Mouse (Mus musculus) embryonic facial prominence, embryonic 12.5 days (tissue): ENCODE data around the gene Csmd2. TPM values are rescaled to one million over a fixed set of nuclear protein-coding genes. Genes with fewer than 3 reads are reported as not detected.
A peak's percentile ranks its signal among the peaks of the same experiment; 100 is the strongest.

Experiments used
- ATAC-seq: fragments of 200-750 bp; cut with Nextera tagmentation; 2 replicates; pipeline ENCODE4 v1.8.0; 2017; ENCODE audit not compliant: insufficient number of reproducible peaks, insufficient read depth, low FRiP score, low TSS enrichment
- H3K27ac ChIP-seq: fragments of 300-500 bp; sonication (generic); 2 replicates; pipeline ENCODE4 v1.5.1; 2016; ENCODE audit warnings: mild to moderate bottlenecking
- H3K27me3 ChIP-seq: fragments of 300-500 bp; sonication (generic); 2 replicates; pipeline ENCODE4 v1.6.1; 2016; ENCODE audit warnings: mild to moderate bottlenecking, moderate library complexity
- H3K36me3 ChIP-seq: fragments of 300-500 bp; sonication (generic); 2 replicates; pipeline ENCODE4 v1.6.1; 2016; ENCODE audit warnings: mild to moderate bottlenecking
- H3K4me1 ChIP-seq: fragments of 300-500 bp; sonication (generic); 2 replicates; pipeline ENCODE4 v1.6.1; 2016
- H3K4me2 ChIP-seq: fragments of 300-500 bp; sonication (generic); replicated peaks from 2 replicates; pipeline ENCODE4 v1.6.1; 2016; ENCODE audit warnings: mild to moderate bottlenecking, moderate library complexity
- H3K4me3 ChIP-seq: fragments of 300-500 bp; sonication (generic); 2 replicates; pipeline ENCODE4 v1.5.1; 2016; ENCODE audit warnings: mild to moderate bottlenecking
- H3K9ac ChIP-seq: fragments of 300-500 bp; sonication (generic); 2 replicates; pipeline ENCODE4 v1.6.1; 2016; ENCODE audit warnings: mild to moderate bottlenecking, moderate library complexity
- H3K9me3 ChIP-seq: fragments of 300-500 bp; sonication (generic); 2 replicates; pipeline ENCODE4 v1.6.1; 2016; ENCODE audit warnings: mild to moderate bottlenecking, moderate library complexity
- WGBS: fragments of 180-500 bp; shearing (Covaris S2); methylation state at CpG from one replicate; pipeline ENCODE4 v1.1.7; 2016; 5-methylcytosine and 5-hydroxymethylcytosine counted together
- polyA plus RNA-seq: library from polyadenylated mRNA; unstranded; fragments of >200 nt; fragmentation: Nextera tagmentation; extraction: Ambion mirVana; gene quantifications from 2 replicates; pipeline ENCODE4 v1.2.1, GENCODE M21; 2016

The Csmd2 gene
- polyA plus RNA-seq, 1 experiment from 2014 or later, result 0.54 TPM

DNA sequence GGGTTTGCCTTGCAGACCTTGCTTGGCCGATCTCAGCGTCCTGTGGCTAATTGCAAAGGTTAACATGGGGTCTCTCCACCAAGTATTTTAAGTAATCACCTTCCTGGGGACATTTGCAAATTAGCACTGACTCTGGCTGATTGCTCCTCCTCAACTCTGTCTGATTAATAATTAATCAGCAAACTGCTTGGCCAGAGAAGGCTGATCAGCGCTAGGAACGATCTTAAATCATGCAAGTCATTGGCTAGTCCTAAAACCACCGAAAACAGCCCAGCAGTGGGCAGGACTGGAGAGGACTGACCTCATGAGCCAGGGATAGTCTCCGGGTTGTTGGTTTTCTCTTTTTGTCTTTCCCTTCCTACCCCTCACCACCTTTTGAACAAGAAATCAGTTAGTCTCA, 236.8 kb downstream of the Csmd2 start:
- H3K4me1 ChIP-seq, result peaks cover 13% of the 10 kb centered on the region
- H3K4me2 ChIP-seq, result no peak overlapping the region
- WGBS, result 41% methylated on average over 6 of the region's 6 CpGs
- no peak overlapping the region for H3K4me3 ChIP-seq
- H3K27me3 ChIP-seq, result no peaks in the 10 kb centered on the region; the same call in 1 of the 2 replicates
- no peak for ATAC-seq
- H3K36me3 ChIP-seq, result no peaks in the 10 kb centered on the region
- no peak overlapping the region for H3K9ac ChIP-seq
- no peak overlapping the region for H3K27ac ChIP-seq
- H3K9me3 ChIP-seq, result no peaks in the 10 kb centered on the region

DNA sequence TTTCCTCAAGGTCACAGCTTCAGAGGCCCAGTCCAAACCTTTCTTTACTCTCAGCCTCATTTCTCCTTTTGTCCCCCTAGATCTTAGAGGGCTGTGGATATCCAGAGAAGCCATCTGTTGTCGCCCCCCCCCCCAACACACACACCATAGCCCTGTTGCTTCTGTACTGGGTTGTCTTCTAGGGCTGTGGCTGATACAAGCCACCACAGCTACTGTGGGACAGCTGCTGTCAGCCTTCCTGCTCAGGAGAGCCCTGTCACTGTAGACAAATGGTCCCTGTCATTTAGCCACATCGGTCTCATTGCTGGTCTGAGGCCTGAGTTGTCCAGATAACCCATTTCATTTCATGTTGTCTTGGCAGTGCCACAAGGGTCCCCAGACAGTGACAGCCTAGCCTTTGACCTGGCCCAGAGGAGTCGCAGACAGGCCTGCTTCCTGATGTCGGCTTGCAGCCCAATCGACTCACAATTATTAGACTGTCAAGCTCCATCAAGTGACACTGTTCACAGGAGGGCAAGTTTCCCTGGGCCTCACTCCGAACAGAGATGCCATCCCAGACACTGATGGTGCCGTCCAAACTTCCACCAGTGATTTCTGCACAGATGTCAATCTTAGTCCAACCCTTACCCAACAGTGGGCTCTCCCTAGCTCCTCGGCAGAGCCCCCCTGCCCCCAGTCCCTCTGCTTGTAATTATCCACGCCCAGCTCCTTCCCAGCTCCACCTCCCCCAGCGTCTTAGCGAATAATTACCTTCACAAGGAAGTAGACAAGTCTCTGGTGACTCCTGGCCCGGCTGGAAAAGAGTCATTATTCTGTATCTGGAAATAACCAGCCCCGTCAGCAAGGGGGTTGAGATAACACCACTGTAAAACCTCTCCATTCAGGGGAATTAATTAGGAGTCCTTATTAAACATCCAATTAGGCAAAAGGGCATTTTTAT, 240.0 kb downstream of the Csmd2 start:
- Histone ChIP-seq H3K4me1 (peaks cover 13% of the 10 kb centered on the region), H3K4me2 (no peak overlapping the region), H3K36me3 (no peaks in the 10 kb centered on the region), H3K27ac (no peak overlapping the region), H3K4me3 (no peak overlapping the region), H3K27me3 (no peaks in the 10 kb centered on the region), H3K9ac (no peak overlapping the region), H3K9me3 (no peaks in the 10 kb centered on the region)
- peak; percentile 48; the same call in 1 of the 2 replicates for ATAC-seq
- WGBS, result 23% methylated on average over 13 of the region's 13 CpGs

DNA sequence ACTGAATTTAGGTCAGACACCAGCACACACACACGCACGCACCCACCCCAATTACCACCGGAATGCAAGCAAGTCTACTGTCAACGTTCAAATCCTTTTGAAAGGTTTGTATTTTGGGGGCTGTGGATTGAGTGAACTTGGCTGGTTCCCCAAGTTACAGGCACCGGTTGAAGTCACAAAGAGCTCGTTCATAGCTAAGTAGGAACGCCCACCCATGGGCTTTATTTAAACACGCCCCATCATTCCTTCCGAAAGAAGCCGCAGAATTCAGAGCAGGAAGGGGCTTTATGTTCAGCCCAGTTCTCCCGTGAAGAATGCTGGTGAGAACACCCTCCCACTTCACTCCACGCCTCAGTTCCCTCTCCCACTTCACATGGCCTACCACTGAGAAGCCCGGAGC, 245.8 kb downstream of the Csmd2 start:
- Histone ChIP-seq H3K4me1 (0 out of 2 replicates have a peak, but pooled peaks cover 2% of the 10 kb centered on the region), H3K27ac (no peak overlapping the region), H3K36me3 (no peaks in the 10 kb centered on the region), H3K4me2 (no peak overlapping the region), H3K9ac (no peak overlapping the region), H3K27me3 (no peaks in the 10 kb centered on the region), H3K4me3 (no peak overlapping the region), H3K9me3 (no peaks in the 10 kb centered on the region)
- 74% methylated on average over 13 of the region's 13 CpGs for WGBS
- ATAC-seq, result no peak

GRCm38 (mm10) chr4:128239113-128239512, 251.5 kb downstream of the Csmd2 start:
- Histone ChIP-seq H3K9ac (no peak overlapping the region), H3K27me3 (no peaks in the 10 kb centered on the region), H3K36me3 (no peaks in the 10 kb centered on the region), H3K9me3 (no peaks in the 10 kb centered on the region), H3K4me1 (peaks cover 12% of the 10 kb centered on the region), H3K27ac (no peak overlapping the region), H3K4me2 (no peak overlapping the region), H3K4me3 (no peak overlapping the region)
- no peak for ATAC-seq
- WGBS, result 47% methylated on average over 1 of the region's 1 CpGs

DNA sequence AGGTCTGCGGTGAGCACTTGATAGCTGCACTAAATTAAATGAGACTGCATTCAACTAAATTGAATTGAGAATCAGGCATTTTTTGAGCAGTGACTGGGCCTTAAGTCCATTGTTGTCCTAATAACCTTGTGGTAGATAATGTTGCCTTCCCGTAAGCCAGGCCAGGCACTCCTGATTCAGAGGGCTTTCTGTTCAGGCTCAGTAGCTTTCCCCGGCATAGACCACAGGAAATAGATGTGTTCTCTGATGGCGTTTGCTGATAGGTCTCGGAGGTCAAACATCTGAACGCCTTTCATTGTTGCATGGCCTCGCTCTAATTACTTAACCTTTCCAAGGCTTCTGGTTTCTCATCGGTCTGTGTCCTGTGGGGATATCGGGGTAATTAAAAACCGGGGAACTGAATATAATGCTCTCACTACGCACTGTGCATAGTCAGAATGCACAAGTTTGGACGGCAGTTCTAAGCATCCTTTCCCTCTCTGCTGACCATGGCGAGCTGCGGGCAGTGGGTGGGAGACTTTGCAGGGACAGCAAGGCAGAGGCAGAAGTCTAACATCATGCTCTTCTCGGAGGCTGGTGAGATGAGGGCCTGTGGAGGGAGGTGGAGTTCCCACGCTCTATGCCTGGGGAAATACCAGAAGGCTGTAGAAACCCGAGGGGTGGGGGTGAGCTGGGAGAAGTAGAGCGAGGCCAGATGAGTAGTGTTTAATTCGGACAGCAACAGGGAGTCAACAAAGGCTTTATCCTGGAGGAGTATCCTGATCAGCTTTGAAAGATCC, 253.6 kb downstream of the Csmd2 start:
- no peak overlapping the region for H3K4me2 ChIP-seq
- H3K9me3 ChIP-seq, result no peaks in the 10 kb centered on the region
- ATAC-seq, result no peak
- H3K4me1 ChIP-seq, result peaks cover 12% of the 10 kb centered on the region
- no peaks in the 10 kb centered on the region for H3K27me3 ChIP-seq
- H3K27ac ChIP-seq, result no peak overlapping the region
- WGBS, result 12% methylated on average over 19 of the region's 19 CpGs
- H3K9ac ChIP-seq, result no peak overlapping the region
- no peaks in the 10 kb centered on the region for H3K36me3 ChIP-seq
- H3K4me3 ChIP-seq, result no peak overlapping the region

- no peaks in the 10 kb centered on the region for H3K9me3 ChIP-seq
Measured at GRCm38 (mm10) chr4:128241854-128242356, 254.2 kb downstream of the Csmd2 start.

DNA sequence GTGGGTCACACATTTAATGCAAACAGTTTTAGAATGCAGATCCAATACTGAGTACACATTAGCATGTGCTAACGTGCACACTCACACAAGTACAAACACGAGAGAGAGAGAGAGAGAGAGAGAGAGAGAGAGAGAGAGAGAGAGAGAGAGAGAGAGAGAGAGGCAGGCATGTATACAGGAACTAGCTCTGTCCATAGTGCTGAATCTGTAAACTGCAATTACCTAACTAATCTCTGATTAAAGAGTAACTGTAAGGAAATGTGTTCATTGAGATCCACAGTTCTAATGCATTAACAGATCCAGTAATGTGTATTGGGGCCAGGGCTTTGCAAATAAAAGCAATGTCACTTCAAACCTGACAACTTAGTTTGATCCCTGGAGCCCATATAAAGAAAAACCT, 257.5 kb downstream of the Csmd2 start:
- ATAC-seq, result no peak
- WGBS, result 37% methylated on average over 2 of the region's 2 CpGs
- H3K27me3 ChIP-seq, result no peaks in the 10 kb centered on the region
- no peak overlapping the region for H3K4me2 ChIP-seq
- H3K9me3 ChIP-seq, result no peaks in the 10 kb centered on the region
- H3K27ac ChIP-seq, result no peak overlapping the region
- peaks cover 12% of the 10 kb centered on the region for H3K4me1 ChIP-seq
- no peak overlapping the region for H3K9ac ChIP-seq
- H3K36me3 ChIP-seq, result no peaks in the 10 kb centered on the region
- no peak overlapping the region for H3K4me3 ChIP-seq

More at GRCm38 (mm10) chr4:128241854-128242356, 254.2 kb downstream of the Csmd2 start:
- H3K4me1 ChIP-seq, result peaks cover 12% of the 10 kb centered on the region
- no peak for ATAC-seq
- H3K4me2 ChIP-seq, result no peak overlapping the region
- WGBS, result 60% methylated on average over 2 of the region's 2 CpGs
- no peaks in the 10 kb centered on the region for H3K27me3 ChIP-seq
- H3K36me3 ChIP-seq, result no peaks in the 10 kb centered on the region
- no peak overlapping the region for H3K9ac ChIP-seq
- no peak overlapping the region for H3K27ac ChIP-seq
- no peak overlapping the region for H3K4me3 ChIP-seq

- H3K4me2 ChIP-seq, result no peak overlapping the region
- no peaks in the 10 kb centered on the region for H3K9me3 ChIP-seq
- H3K4me1 ChIP-seq, result no peaks in the 10 kb centered on the region
- no peak overlapping the region for H3K9ac ChIP-seq
- no peak overlapping the region for H3K4me3 ChIP-seq
- no peaks in the 10 kb centered on the region for H3K36me3 ChIP-seq
- H3K27me3 ChIP-seq, result no peaks in the 10 kb centered on the region
- no peak overlapping the region for H3K27ac ChIP-seq
- 6% methylated on average over 5 of the region's 5 CpGs for WGBS
- ATAC-seq, result no peak
Measured at GRCm38 (mm10) chr4:128248676-128249075, 261.0 kb downstream of the Csmd2 start.

GRCm38 (mm10) chr4:128259211-128259610, 271.6 kb downstream of the Csmd2 start:
- H3K9me3 ChIP-seq, result no peaks in the 10 kb centered on the region
- H3K9ac ChIP-seq, result no peak overlapping the region
- no peak for ATAC-seq
- H3K27me3 ChIP-seq, result no peaks in the 10 kb centered on the region
- H3K4me2 ChIP-seq, result no peak overlapping the region
- WGBS, result 75% methylated on average over 5 of the region's 5 CpGs
- H3K4me1 ChIP-seq, result no peaks in the 10 kb centered on the region
- no peaks in the 10 kb centered on the region for H3K36me3 ChIP-seq
- H3K4me3 ChIP-seq, result no peak overlapping the region
- H3K27ac ChIP-seq, result no peak overlapping the region

DNA sequence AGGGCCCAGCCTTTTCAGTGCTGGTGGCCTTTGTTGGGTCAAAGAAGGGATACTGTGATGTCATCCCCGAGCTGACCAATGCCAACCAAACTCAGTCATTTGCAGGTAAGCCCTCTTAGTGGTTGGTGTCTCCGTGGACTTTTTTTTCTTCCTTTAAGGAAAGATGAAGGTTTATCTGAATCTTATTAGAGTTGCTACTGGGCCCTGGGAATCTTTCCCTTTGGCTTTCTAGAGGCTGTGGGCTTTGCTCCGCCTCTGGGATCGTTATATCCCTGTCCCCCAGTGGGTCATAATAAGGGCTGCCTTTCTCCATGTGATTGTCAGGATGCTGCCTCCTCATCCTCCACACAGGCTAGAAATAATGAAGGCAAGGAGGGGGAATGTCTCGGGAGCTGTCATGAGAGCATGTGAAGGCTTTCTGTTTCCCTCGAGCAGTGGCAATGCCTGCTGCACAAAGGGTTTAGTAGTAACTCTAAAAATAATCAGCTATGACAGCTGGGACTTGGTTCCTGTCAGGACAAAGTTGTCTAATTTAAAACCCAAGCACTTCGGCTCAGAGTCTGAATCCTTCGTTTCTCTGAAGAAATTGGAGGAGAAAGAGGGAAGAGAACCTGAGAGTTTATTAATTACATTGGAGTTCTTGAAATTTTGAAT, 273.4 kb downstream of the Csmd2 start, which contains the start of gene Hmgb4:
Hmgb4 (minus strand) TSS at position 51 of the 654 bp plus-strand sequence.
- Histone ChIP-seq H3K4me1 (no peaks in the 10 kb centered on the region), H3K36me3 (no peaks in the 10 kb centered on the region), H3K27me3 (no peaks in the 10 kb centered on the region), H3K4me3 (no peak within 1 kb of the TSS), H3K9ac (no peak within 1 kb of the TSS), H3K4me2 (no peak within 1 kb of the TSS), H3K27ac (no peak within 1 kb of the TSS), H3K9me3 (no peaks in the 10 kb centered on the region)
- no peak for ATAC-seq
- 59% methylated on average over 8 of the region's 8 CpGs for WGBS

DNA sequence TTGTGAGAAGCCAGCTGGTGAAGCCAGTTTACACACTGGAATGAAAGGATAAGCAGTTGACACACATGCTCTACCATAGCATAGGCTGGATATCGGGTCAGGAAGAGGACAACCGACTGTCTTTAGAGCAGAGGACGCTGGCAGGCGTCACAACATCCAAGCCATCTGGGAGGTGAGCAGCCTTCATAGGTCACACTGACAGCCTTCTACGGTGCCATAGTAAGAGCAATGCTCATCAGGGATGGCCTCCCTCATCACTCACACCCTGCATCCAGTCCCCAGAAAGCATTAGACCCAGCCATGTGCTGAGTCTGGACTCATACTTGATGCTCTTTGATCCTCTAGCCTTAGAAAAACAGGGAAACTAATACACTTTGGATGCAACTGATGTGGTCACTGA, 276.8 kb downstream of the Csmd2 start:
- Histone ChIP-seq H3K9ac (no peak overlapping the region), H3K4me2 (no peak overlapping the region), H3K27me3 (no peaks in the 10 kb centered on the region), H3K4me1 (no peaks in the 10 kb centered on the region), H3K9me3 (no peaks in the 10 kb centered on the region), H3K4me3 (no peak overlapping the region), H3K36me3 (no peaks in the 10 kb centered on the region), H3K27ac (no peak overlapping the region)
- ATAC-seq, result no peak
- 97% methylated on average over 5 of the region's 5 CpGs for WGBS
